1 mouse cellular context compared by ENCODE assay signal in genomic region chr14:51987177-51987576, GRCm38 (mm10).
A peak's percentile ranks its signal among the peaks of the same experiment; 100 is the strongest.
TF ChIP-seq lines count a peak whose summit lies in the region.

No protein-coding gene starts in this region.

TF ChIP-seq in MEL, 35 proteins besides CTCF, POLR2A, EP300 and RAD21:
- TF ChIP-seq KAT2A (conservative IDR thresholded peaks at IDR 0.05; ENCODE audit: low read depth, low read length) (no peak), NELFE (IDR thresholded peaks at IDR 0.05; ENCODE audit: low read depth, low read length) (no peak), GATA1 (IDR thresholded peaks at IDR 0.05; ENCODE audit: low read depth, low read length) (peak; percentile 62), CHD2 (IDR thresholded peaks at IDR 0.05; ENCODE audit: low read length) (no peak), POLR2AphosphoS5 (IDR thresholded peaks at IDR 0.05; ENCODE audit: borderline replicate concordance, low read depth, low read length) (no peak), UBTF (IDR thresholded peaks at IDR 0.05; ENCODE audit: borderline replicate concordance, insufficient read depth, low read depth, low read length) (no peak), HCFC1 (IDR thresholded peaks at IDR 0.05; ENCODE audit: low read depth, low read length) (0 out of 2 replicates have a peak, but pooled peaks have one; percentile 26), GABPA (IDR thresholded peaks at IDR 0.05; ENCODE audit: low read depth, low read length) (no peak), MAX (IDR thresholded peaks at IDR 0.05; ENCODE audit: low read length) (no peak), USF2 (IDR thresholded peaks at IDR 0.05; ENCODE audit: borderline replicate concordance in 1 of 2, insufficient read depth in 1 of 2, low read depth in 1 of 2, low read length in 2 of 2) (no peak), TAL1 (IDR thresholded peaks at IDR 0.05; ENCODE audit: low read length) (peak; percentile 20; the same call in 1 of the 2 replicates), ETS1 (IDR thresholded peaks at IDR 0.05; ENCODE audit: low read depth, low read length) (peak; percentile 72), MXI1 (IDR thresholded peaks at IDR 0.05; ENCODE audit: low read depth, low read length) (no peak; the same call in 1 of the 2 replicates), MYC (IDR thresholded peaks at IDR 0.05; ENCODE audit: low read depth, low read length) (no peak), MEF2A (IDR thresholded peaks at IDR 0.05; ENCODE audit: extremely low read depth, insufficient replicate concordance, low read depth, low read length, poor library complexity, severe bottlenecking) (no peak), CHD1 (IDR thresholded peaks at IDR 0.05; ENCODE audit: low read depth, low read length) (no peak), TCF12 (IDR thresholded peaks at IDR 0.05; ENCODE audit: low read depth, low read length) (0 out of 2 replicates have a peak, but pooled peaks have one; percentile 23), NRF1 (IDR thresholded peaks at IDR 0.05; ENCODE audit: insufficient read depth, low read depth, low read length, poor library complexity, severe bottlenecking) (no peak), ZC3H11A (IDR thresholded peaks at IDR 0.05; ENCODE audit: low read depth, low read length) (no peak), POLR2AphosphoS2 (IDR thresholded peaks at IDR 0.05; ENCODE audit: low read length) (no peak), E2F4 (IDR thresholded peaks at IDR 0.05; ENCODE audit: borderline replicate concordance, low read depth, low read length) (no peak), TBP (IDR thresholded peaks at IDR 0.05; ENCODE audit: low read depth, low read length) (no peak), RCOR1 (IDR thresholded peaks at IDR 0.05; ENCODE audit: low read depth, low read length) (no peak), MYB (IDR thresholded peaks at IDR 0.05; ENCODE audit: low read depth, low read length) (no peak), ZKSCAN1 (IDR thresholded peaks at IDR 0.05; ENCODE audit: low read depth, low read length) (no peak), MAZ (IDR thresholded peaks at IDR 0.05; ENCODE audit: low read depth, low read length) (no peak), SIN3A (IDR thresholded peaks at IDR 0.05; ENCODE audit: low read length) (peak; percentile 67), USF1 (IDR thresholded peaks at IDR 0.05; ENCODE audit: low read depth, low read length) (no peak), ELF1 (IDR thresholded peaks at IDR 0.05; ENCODE audit: low read depth, low read length) (no peak), ZNF384 (IDR thresholded peaks at IDR 0.05; ENCODE audit: low read depth, low read length) (no peak), MAFK (IDR thresholded peaks at IDR 0.05; ENCODE audit: borderline replicate concordance, low read depth, low read length) (no peak), JUND (IDR thresholded peaks at IDR 0.05; ENCODE audit: low read depth, low read length) (no peak), SMC3 (IDR thresholded peaks at IDR 0.05; ENCODE audit: low read depth, low read length) (no peak), BHLHE40 (IDR thresholded peaks at IDR 0.05; ENCODE audit: borderline replicate concordance, low read depth, low read length) (no peak), ZMIZ1 (IDR thresholded peaks at IDR 0.05; ENCODE audit: low read depth, low read length) (no peak)
